Mouse (Mus musculus) adrenal gland, postnatal 10 days (tissue): ENCODE data around the gene Zfp217. TPM values are rescaled to one million over a fixed set of nuclear protein-coding genes. Genes with fewer than 3 reads are reported as not detected.

Experiments used
- DNase-seq: peaks from one replicate; pipeline ENCODE4 v3.0.0; 2021; ENCODE audit warnings: mixed read lengths
- total RNA-seq, 2 experiments: library from RNA; stranded (reverse); gene quantifications; 2 replicates each; pipeline ENCODE4 v1.2.3; 2021

Zfp217 gene
- total RNA-seq, 2 experiments from 2014 or later = 22.0 to 31.0 TPM

- peak; percentile 98 for DNase-seq
Measured at GRCm38 (mm10) chr2:170101132-170101531, 46.8 kb downstream of the Zfp217 start.

- DNase-seq = no peak
Measured at GRCm38 (mm10) chr2:170094871-170095270, 53.0 kb downstream of the Zfp217 start.

GRCm38 (mm10) chr2:170094220-170094619, 53.7 kb downstream of the Zfp217 start:
- DNase-seq = no peak

- DNase-seq = no peak
Measured at GRCm38 (mm10) chr2:170091563-170092443, 56.1 kb downstream of the Zfp217 start.

- DNase-seq = peak; percentile 25
Measured at GRCm38 (mm10) chr2:170078442-170079017, 69.4 kb downstream of the Zfp217 start.

GRCm38 (mm10) chr2:170078041-170078440, 69.9 kb downstream of the Zfp217 start:
- no peak for DNase-seq

- no peak for DNase-seq
Measured at GRCm38 (mm10) chr2:170076941-170077490, 70.9 kb downstream of the Zfp217 start.

GRCm38 (mm10) chr2:170070641-170071241, 77.2 kb downstream of the Zfp217 start:
- peak; percentile 52 for DNase-seq

GRCm38 (mm10) chr2:170069976-170070375, 77.9 kb downstream of the Zfp217 start:
- DNase-seq = peak; percentile 12

- DNase-seq = no peak
Measured at GRCm38 (mm10) chr2:170062378-170062777, 85.5 kb downstream of the Zfp217 start.

GRCm38 (mm10) chr2:170060066-170060465, 87.8 kb downstream of the Zfp217 start:
- peak; percentile 44 for DNase-seq

- peak; percentile 46 for DNase-seq
Measured at GRCm38 (mm10) chr2:170058774-170059173, 89.1 kb downstream of the Zfp217 start.
